Mouse (Mus musculus) hindbrain, embryonic 10.5 days (tissue): ENCODE results near the gene Gucd1. TPM values are rescaled to one million over a fixed set of nuclear protein-coding genes. Genes with fewer than 3 reads are reported as not detected.
A peak's percentile ranks its signal among the peaks of the same experiment; 100 is the strongest.

Experiments used
- DNase-seq: peaks from one replicate; pipeline ENCODE4 v3.0.0-alpha.2; 2017; ENCODE audit warnings: low spot score
- H3K27ac ChIP-seq: fragments of 300-500 bp; sonication (generic); 2 replicates; pipeline ENCODE4 v1.5.1; 2016; ENCODE audit warnings: mild to moderate bottlenecking, moderate library complexity
- H3K27me3 ChIP-seq: fragments of 300-500 bp; sonication (generic); 2 replicates; pipeline ENCODE4 v1.6.1; 2016; ENCODE audit warnings: mild to moderate bottlenecking; ENCODE audit not compliant: poor library complexity, insufficient read depth, severe bottlenecking
- H3K36me3 ChIP-seq: fragments of 300-500 bp; sonication (generic); 2 replicates; pipeline ENCODE4 v1.6.1; 2016; ENCODE audit warnings: mild to moderate bottlenecking, moderate library complexity
- H3K4me1 ChIP-seq: fragments of 300-500 bp; sonication (generic); replicated peaks from 2 replicates; pipeline ENCODE4 v1.6.1; 2016; ENCODE audit warnings: mild to moderate bottlenecking
- H3K4me3 ChIP-seq: fragments of 300-500 bp; sonication (generic); 2 replicates; pipeline ENCODE4 v1.5.1; 2016; ENCODE audit warnings: mild to moderate bottlenecking, moderate library complexity
- H3K9me3 ChIP-seq: fragments of 300-500 bp; sonication (generic); 2 replicates; pipeline ENCODE4 v1.6.1; 2016; ENCODE audit warnings: mild to moderate bottlenecking, moderate library complexity
- WGBS: fragments of 180-500 bp; shearing (Covaris S2); methylation state at CpG from one replicate; pipeline ENCODE4 v1.1.7; 2016; 5-methylcytosine and 5-hydroxymethylcytosine counted together
- polyA plus RNA-seq: library from polyadenylated mRNA; unstranded; fragments of >200 nt; fragmentation: Nextera tagmentation; extraction: Ambion mirVana; gene quantifications from 2 replicates; pipeline ENCODE4 v1.2.1, GENCODE M21; 2016

Gene Gucd1
- polyA plus RNA-seq, 1 experiment from 2014 or later, result 32.5 TPM

GRCm38 (mm10) chr10:75325821-75326220 lies 192.0 kb downstream of the Gucd1 start:
- no peak overlapping the region for H3K4me3 ChIP-seq
- H3K36me3 ChIP-seq, result no peaks in the 10 kb centered on the region
- H3K4me1 ChIP-seq, result peaks cover 22% of the 10 kb centered on the region
- 95% methylated on average over 23 of the region's 23 CpGs for WGBS
- H3K9me3 ChIP-seq, result no peaks in the 10 kb centered on the region
- no peaks in the 10 kb centered on the region for H3K27me3 ChIP-seq
- DNase-seq, result no peak
- H3K27ac ChIP-seq, result no peak overlapping the region

GRCm38 (mm10) chr10:75324391-75324790 lies 193.4 kb downstream of the Gucd1 start:
- no peaks in the 10 kb centered on the region for H3K36me3 ChIP-seq
- peaks cover 27% of the 10 kb centered on the region for H3K4me1 ChIP-seq
- DNase-seq, result no peak
- H3K9me3 ChIP-seq, result no peaks in the 10 kb centered on the region
- no peak overlapping the region for H3K4me3 ChIP-seq
- 77% methylated on average over 10 of the region's 10 CpGs for WGBS
- H3K27me3 ChIP-seq, result peaks cover 13% of the 10 kb centered on the region
- H3K27ac ChIP-seq, result no peak overlapping the region

DNA sequence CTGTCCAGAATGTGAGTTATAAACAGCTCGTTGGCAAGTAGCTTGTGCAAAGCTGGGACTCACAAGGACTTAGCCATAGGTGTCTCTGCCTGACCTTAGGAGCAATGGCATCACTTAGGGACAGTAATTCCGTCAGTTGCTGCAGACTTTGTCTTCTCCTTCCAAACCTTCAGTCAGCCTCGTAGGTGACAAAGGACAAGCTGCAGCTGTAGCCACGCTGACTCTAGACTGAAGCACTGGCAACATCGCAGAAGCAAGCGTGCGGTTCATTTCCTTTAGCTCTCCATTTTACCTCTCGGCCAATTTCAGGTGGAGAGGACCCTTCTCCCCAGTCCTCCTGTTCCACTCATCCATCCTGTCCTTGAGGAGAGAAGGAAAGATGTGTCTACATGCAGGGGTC lies 193.8 kb downstream of the Gucd1 start:
- H3K27ac ChIP-seq, result no peak overlapping the region
- no peak overlapping the region for H3K4me3 ChIP-seq
- DNase-seq, result no peak
- 88% methylated on average over 8 of the region's 8 CpGs for WGBS
- no peaks in the 10 kb centered on the region for H3K36me3 ChIP-seq
- H3K27me3 ChIP-seq, result peaks cover 17% of the 10 kb centered on the region
- H3K9me3 ChIP-seq, result no peaks in the 10 kb centered on the region
- H3K4me1 ChIP-seq, result peaks cover 29% of the 10 kb centered on the region

DNA sequence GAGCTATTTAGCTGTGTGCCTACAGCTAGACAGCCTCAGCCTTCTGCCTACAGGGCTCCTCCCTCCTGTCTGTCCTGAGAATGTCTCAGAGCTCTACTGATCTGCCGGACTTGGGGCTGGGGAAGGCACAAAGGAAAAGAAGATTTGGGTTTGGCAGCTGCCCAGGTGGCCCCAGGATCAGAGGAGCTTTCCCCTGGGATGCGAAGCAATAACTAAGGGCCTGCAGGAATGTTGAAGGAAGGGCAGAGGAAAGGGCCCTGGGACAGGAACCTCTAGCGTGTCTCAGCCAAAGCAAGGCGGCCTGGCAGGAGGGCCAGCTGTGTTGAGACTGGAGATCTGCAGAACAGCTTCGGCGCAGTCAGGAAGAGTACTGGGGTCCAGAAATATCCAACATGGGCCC lies 194.8 kb downstream of the Gucd1 start:
- no peaks in the 10 kb centered on the region for H3K36me3 ChIP-seq
- H3K27ac ChIP-seq, result no peak overlapping the region
- 67% methylated on average over 6 of the region's 6 CpGs for WGBS
- H3K4me3 ChIP-seq, result no peak overlapping the region
- peaks cover 27% of the 10 kb centered on the region for H3K27me3 ChIP-seq
- H3K9me3 ChIP-seq, result no peaks in the 10 kb centered on the region
- no peak for DNase-seq
- H3K4me1 ChIP-seq, result peaks cover 22% of the 10 kb centered on the region

DNA sequence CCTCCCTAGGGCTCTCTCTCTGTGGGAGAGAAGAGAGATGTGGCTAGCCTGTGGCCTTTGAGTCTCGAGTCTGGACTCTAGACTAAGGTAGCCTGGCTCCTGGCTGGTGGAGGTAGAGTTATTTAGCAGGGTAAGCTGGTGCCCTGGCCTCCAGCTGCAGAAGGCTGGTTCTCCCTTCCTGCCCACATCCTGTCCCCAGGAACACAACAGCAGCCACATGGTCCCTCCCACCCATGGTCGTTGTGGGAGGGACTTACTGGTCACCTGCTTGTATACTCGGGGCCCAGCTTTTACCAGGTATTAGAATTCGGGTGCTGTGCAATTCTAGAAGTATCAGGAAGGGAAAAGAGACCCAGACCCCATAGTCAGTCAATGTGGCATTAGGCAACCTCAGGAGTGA lies 197.5 kb downstream of the Gucd1 start:
- H3K36me3 ChIP-seq, result no peaks in the 10 kb centered on the region
- no peaks in the 10 kb centered on the region for H3K9me3 ChIP-seq
- H3K4me3 ChIP-seq, result no peak overlapping the region
- peaks cover 53% of the 10 kb centered on the region for H3K27me3 ChIP-seq
- 63% methylated on average over 4 of the region's 4 CpGs for WGBS
- DNase-seq, result no peak
- no peak overlapping the region for H3K27ac ChIP-seq
- H3K4me1 ChIP-seq, result peaks cover 33% of the 10 kb centered on the region

- DNase-seq, result no peak
- Histone ChIP-seq H3K36me3 (peaks cover 2% of the 10 kb centered on the region), H3K9me3 (no peaks in the 10 kb centered on the region), H3K4me1 (peaks cover 40% of the 10 kb centered on the region), H3K27ac (no peak overlapping the region), H3K27me3 (peaks cover 53% of the 10 kb centered on the region), H3K4me3 (0 out of 2 replicates have a peak overlapping the region, but pooled peaks have one; percentile 56)
- 83% methylated on average over 6 of the region's 6 CpGs for WGBS
Measured at GRCm38 (mm10) chr10:75318206-75318605, 199.6 kb downstream of the Gucd1 start.

GRCm38 (mm10) chr10:75316908-75317761 lies 200.6 kb downstream of the Gucd1 start:
- no peaks in the 10 kb centered on the region for H3K9me3 ChIP-seq
- peak; percentile 71 for DNase-seq
- peak overlapping the region; percentile 56 for H3K4me3 ChIP-seq
- peak overlapping the region; percentile 74 for H3K27ac ChIP-seq
- peaks cover 12% of the 10 kb centered on the region for H3K36me3 ChIP-seq
- peaks cover 53% of the 10 kb centered on the region for H3K27me3 ChIP-seq
- peaks cover 35% of the 10 kb centered on the region for H3K4me1 ChIP-seq
- 1% methylated on average over 81 of the region's 81 CpGs for WGBS

DNA sequence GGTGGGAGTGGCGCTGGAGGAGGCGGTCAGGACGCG lies 201.1 kb downstream of the Gucd1 start, which contains the start of gene Adora2a:
Gene Adora2a (plus strand): TSS at position 6 of the 36 bp plus-strand sequence.
- 3% methylated on average over 4 of the region's 4 CpGs for WGBS
- Histone ChIP-seq H3K36me3 (peaks cover 17% of the 10 kb centered on the region), H3K4me3 (peak within 1 kb of the TSS; percentile 56), H3K27me3 (peaks cover 53% of the 10 kb centered on the region), H3K4me1 (peaks cover 35% of the 10 kb centered on the region), H3K9me3 (no peaks in the 10 kb centered on the region), H3K27ac (peak within 1 kb of the TSS; percentile 74)
- no peak for DNase-seq

GRCm38 (mm10) chr10:75316472-75316871 lies 201.3 kb downstream of the Gucd1 start:
- Histone ChIP-seq H3K27ac (peak overlapping the region; percentile 74), H3K4me3 (peak overlapping the region; percentile 56), H3K27me3 (peaks cover 53% of the 10 kb centered on the region), H3K9me3 (no peaks in the 10 kb centered on the region), H3K4me1 (peaks cover 35% of the 10 kb centered on the region), H3K36me3 (peaks cover 19% of the 10 kb centered on the region)
- DNase-seq, result peak; percentile 22
- 11% methylated on average over 9 of the region's 9 CpGs for WGBS

- Histone ChIP-seq H3K36me3 (peaks cover 26% of the 10 kb centered on the region), H3K4me3 (no peak overlapping the region), H3K4me1 (peaks cover 35% of the 10 kb centered on the region), H3K9me3 (no peaks in the 10 kb centered on the region), H3K27ac (no peak overlapping the region), H3K27me3 (peaks cover 53% of the 10 kb centered on the region)
- WGBS, result 80% methylated on average over 8 of the region's 8 CpGs
- DNase-seq, result no peak
Measured at GRCm38 (mm10) chr10:75315756-75316155, 202.0 kb downstream of the Gucd1 start.

DNA sequence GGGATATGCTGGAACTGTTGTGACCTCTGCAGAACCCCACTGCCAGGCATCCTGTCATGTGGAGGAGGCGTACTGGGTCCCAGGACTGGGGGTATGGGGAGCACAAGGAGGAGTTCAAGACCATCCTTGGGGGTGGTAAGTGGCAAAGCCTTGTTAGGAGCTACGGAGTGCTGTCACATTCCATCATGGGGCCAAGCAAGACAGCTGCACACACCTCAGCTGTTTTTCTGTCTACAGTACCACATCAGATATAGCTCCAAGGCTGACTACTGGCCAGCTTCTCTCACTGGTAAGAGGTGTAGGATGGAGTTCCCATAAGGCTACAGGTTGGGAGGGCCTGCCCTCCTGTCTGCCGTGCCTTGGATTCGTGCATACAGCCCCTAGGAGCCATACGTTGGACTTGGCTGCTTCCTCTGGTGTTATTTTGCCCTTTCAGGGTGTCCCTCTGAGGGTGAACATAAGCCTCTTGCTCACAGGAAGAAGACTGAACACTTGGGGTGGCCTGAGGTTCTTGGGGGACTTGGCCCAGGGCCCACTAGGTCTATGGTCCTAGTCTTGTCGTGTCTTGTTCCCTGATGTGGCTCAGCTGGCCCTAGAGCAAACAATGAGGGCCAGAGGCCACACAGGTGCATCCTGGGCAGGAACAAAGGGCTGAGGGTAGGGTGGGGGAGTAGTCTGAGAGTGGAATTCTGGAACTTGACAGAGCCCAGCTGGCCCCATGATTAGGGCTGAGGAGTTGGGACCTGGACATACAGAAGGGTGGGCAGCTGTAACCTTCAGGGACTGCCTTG lies 203.4 kb downstream of the Gucd1 start:
- Histone ChIP-seq H3K27me3 (peaks cover 40% of the 10 kb centered on the region), H3K9me3 (no peaks in the 10 kb centered on the region), H3K4me1 (peaks cover 29% of the 10 kb centered on the region), H3K4me3 (no peak overlapping the region), H3K36me3 (peaks cover 40% of the 10 kb centered on the region), H3K27ac (no peak overlapping the region; the same call in 1 of the 2 replicates)
- WGBS, result 75% methylated on average over 6 of the region's 6 CpGs
- DNase-seq, result no peak

GRCm38 (mm10) chr10:75312361-75312760 lies 205.4 kb downstream of the Gucd1 start:
- H3K4me1 ChIP-seq, result peaks cover 23% of the 10 kb centered on the region
- H3K9me3 ChIP-seq, result no peaks in the 10 kb centered on the region
- no peak overlapping the region for H3K4me3 ChIP-seq
- H3K27me3 ChIP-seq, result peaks cover 20% of the 10 kb centered on the region
- no peak overlapping the region for H3K27ac ChIP-seq
- 88% methylated on average over 7 of the region's 7 CpGs for WGBS
- H3K36me3 ChIP-seq, result peaks cover 60% of the 10 kb centered on the region
- DNase-seq, result no peak

- Histone ChIP-seq H3K9me3 (no peaks in the 10 kb centered on the region), H3K4me3 (no peak overlapping the region), H3K27ac (no peak overlapping the region), H3K4me1 (peaks cover 12% of the 10 kb centered on the region), H3K36me3 (peaks cover 85% of the 10 kb centered on the region), H3K27me3 (no peaks in the 10 kb centered on the region)
- 93% methylated on average over 7 of the region's 7 CpGs for WGBS
- no peak for DNase-seq
Measured at GRCm38 (mm10) chr10:75307130-75307529, 210.6 kb downstream of the Gucd1 start.
